Mouse (Mus musculus) ES-E14 (cell line): Measurements from ENCODE around the gene Ssb.
"Not testable (repeated sequence)": the region's sequence is repeated elsewhere in the genome, so short reads cannot be mapped to it uniquely, and the experiment has no call there.

Experiments used
- CHD2 ChIP-seq: IDR thresholded peaks from 2 replicates; pipeline ENCODE4 v1.6.1; 2014; ENCODE audit warnings: mild to moderate bottlenecking, low read depth, low read length, inconsistent platforms
- HCFC1 ChIP-seq: IDR thresholded peaks from 2 replicates; pipeline ENCODE4 v1.6.1; 2012; ENCODE audit warnings: low read length, inconsistent platforms, borderline replicate concordance; ENCODE audit not compliant: insufficient read depth
- MAFK ChIP-seq: IDR thresholded peaks from 2 replicates; pipeline ENCODE4 v1.6.1; 2014; ENCODE audit warnings: mild to moderate bottlenecking, low read depth, low read length, inconsistent platforms; ENCODE audit not compliant: insufficient read depth
- ZC3H11A ChIP-seq: IDR thresholded peaks from 2 replicates; pipeline ENCODE4 v1.6.1; 2012; ENCODE audit warnings: low read depth, mild to moderate bottlenecking, inconsistent platforms, low read length, borderline replicate concordance
- ZNF384 ChIP-seq: IDR thresholded peaks from 2 replicates; pipeline ENCODE4 v1.6.1; 2012; ENCODE audit warnings: low read depth, low read length, inconsistent platforms

DNA sequence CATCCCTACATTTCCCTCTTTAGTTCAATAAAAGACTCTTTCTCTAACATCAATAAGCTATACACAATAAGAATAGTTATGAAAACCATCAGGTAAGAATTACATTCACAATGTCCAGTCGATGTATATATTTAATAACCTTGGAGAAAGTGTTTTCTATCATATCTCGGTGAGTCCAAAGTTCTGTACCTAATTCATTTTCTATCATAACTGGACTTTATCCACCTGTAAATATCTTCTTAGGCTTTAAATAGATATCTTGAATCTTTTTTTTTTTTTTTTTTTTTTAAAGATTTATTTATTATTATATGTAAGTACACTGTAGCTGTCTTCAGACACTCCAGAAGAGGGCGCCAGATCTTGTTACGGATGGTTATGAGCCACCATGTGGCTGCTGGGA lies 46.0 kb downstream of the Ssb start:
- not testable (repeated sequence) for TF ChIP-seq MAFK, HCFC1, ZC3H11A, CHD2
- peak; percentile 55; the same call in 1 of the 2 replicates for TF ChIP-seq ZNF384
